Mouse (Mus musculus): ENCODE data around the gene Armc2. TPM values are rescaled to one million over a fixed set of nuclear protein-coding genes. Genes with fewer than 3 reads are reported as not detected.

Gene Armc2
- total and polyA plus RNA-seq, 2 experiments from 2014 or later: 9.1 to 11.7 TPM

DNA sequence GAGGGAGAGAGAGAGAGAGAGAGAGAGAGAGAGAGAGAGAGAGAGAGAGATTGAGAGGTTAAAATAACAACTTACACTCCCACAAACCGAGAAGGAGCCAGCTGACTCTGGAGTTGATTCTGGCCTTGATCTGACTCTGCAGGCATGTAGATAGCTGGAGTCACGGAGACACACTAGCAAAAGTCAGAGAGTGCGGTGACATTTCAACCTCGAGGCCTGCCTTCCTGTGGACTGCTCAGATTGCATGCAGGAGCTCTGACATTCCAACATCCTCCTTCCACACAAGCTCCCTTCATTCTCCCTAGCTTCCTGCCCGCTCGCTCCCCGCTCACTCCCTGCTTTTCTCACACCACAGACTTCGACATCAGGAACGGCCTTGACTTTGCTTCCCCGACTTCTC lies 20.3 kb upstream of the Armc2 start:
- no peak overlapping the region for H3K4me2 ChIP-seq (ENCODE audit: low read depth, low read length)
- no peak for TF ChIP-seq CTCF (IDR thresholded peaks at IDR 0.05; ENCODE audit: low read depth)
- WGBS: 60% methylated on average over 10 of the region's 10 CpGs
- no peaks in the 10 kb centered on the region for H3K4me1 ChIP-seq (ENCODE audit: insufficient read depth, low read length)
- no peaks in the 10 kb centered on the region for H3K36me3 ChIP-seq (ENCODE audit: insufficient read depth, low read length)
- H3K4me3 ChIP-seq (ENCODE audit: low read length): no peak overlapping the region
- H3K27me3 ChIP-seq (ENCODE audit: insufficient read depth, low read length): no peaks in the 10 kb centered on the region
- H3K9me3 ChIP-seq (ENCODE audit: low read length): no peaks in the 10 kb centered on the region
- H3K27ac ChIP-seq: no peak overlapping the region
- no peak overlapping the region for H3K9ac ChIP-seq (replicated peaks; ENCODE audit: low read length)
- ATAC-seq (no peak), DNase-seq (ENCODE audit: low spot score) (no peak)

DNA sequence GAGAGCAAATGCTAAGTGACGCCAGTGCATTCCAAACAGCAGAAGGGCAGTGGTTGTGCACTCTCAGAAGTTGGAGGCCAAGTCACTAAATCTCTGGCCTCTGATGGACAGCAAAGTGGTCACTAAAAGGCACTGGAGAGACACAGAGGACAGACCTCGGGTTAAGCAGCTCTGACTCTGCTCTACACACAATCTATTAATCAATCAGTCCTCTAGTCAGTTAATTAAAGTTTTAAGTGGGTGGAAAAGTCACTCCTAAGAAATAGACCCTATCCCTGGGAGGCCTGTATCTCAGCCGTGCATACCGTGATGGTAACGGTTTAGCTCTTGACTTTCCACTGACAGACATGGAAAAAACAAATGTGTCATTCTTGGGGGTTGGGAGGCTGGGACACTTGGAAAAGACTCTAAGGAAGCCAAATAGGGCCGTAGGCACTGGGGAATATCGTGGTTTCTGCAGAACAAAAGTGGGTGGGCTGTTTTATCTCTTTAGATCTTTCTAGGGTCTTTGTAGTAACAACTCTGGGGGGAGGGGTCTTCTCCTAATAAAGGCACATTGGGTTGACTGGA lies 19.1 kb upstream of the Armc2 start:
- no peaks in the 10 kb centered on the region for H3K27me3 ChIP-seq (ENCODE audit: insufficient read depth, low read length)
- no peak overlapping the region for H3K9ac ChIP-seq (replicated peaks; ENCODE audit: low read length)
- H3K9me3 ChIP-seq (ENCODE audit: low read length): no peaks in the 10 kb centered on the region
- H3K27ac ChIP-seq: no peak overlapping the region
- TF ChIP-seq CTCF (IDR thresholded peaks at IDR 0.05; ENCODE audit: low read depth): no peak
- ATAC-seq (no peak), DNase-seq (ENCODE audit: low spot score) (no peak)
- no peak overlapping the region for H3K4me3 ChIP-seq (ENCODE audit: low read length)
- WGBS: 39% methylated on average over 7 of the region's 7 CpGs
- H3K36me3 ChIP-seq (ENCODE audit: insufficient read depth, low read length): no peaks in the 10 kb centered on the region
- H3K4me1 ChIP-seq (ENCODE audit: insufficient read depth, low read length): no peaks in the 10 kb centered on the region
- no peak overlapping the region for H3K4me2 ChIP-seq (ENCODE audit: low read depth, low read length)

DNA sequence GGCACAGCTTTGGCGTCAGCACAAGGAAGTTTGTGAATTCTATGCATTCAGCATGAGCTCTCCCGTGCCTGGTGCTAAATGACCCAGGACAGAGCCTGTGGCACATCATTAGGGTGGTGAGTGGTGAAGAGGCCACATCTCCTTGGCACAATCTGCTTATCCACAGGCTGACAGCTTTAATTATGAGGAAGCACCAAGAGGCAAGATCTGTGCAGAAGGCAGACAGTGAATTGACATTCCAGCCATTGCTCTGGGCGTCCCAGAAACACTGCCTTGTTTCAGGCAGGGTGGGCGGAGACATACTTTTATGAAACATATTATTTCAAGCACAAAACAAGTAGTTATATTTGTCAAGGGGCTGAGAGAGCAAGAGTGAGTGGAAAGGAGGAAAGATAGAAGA lies 18.6 kb upstream of the Armc2 start:
- no peak for TF ChIP-seq CTCF (IDR thresholded peaks at IDR 0.05; ENCODE audit: low read depth)
- 40% methylated on average over 4 of the region's 4 CpGs for WGBS
- no peak overlapping the region for H3K4me2 ChIP-seq (ENCODE audit: low read depth, low read length)
- H3K27ac ChIP-seq: no peak overlapping the region
- no peaks in the 10 kb centered on the region for H3K27me3 ChIP-seq (ENCODE audit: insufficient read depth, low read length)
- no peak for ATAC-seq
- H3K9ac ChIP-seq (replicated peaks; ENCODE audit: low read length): no peak overlapping the region
- H3K4me1 ChIP-seq (ENCODE audit: insufficient read depth, low read length): no peaks in the 10 kb centered on the region
- H3K36me3 ChIP-seq (ENCODE audit: insufficient read depth, low read length): no peaks in the 10 kb centered on the region
- no peaks in the 10 kb centered on the region for H3K9me3 ChIP-seq (ENCODE audit: low read length)
- no peak overlapping the region for H3K4me3 ChIP-seq (ENCODE audit: low read length)
- DNase-seq (ENCODE audit: low spot score): no peak

DNA sequence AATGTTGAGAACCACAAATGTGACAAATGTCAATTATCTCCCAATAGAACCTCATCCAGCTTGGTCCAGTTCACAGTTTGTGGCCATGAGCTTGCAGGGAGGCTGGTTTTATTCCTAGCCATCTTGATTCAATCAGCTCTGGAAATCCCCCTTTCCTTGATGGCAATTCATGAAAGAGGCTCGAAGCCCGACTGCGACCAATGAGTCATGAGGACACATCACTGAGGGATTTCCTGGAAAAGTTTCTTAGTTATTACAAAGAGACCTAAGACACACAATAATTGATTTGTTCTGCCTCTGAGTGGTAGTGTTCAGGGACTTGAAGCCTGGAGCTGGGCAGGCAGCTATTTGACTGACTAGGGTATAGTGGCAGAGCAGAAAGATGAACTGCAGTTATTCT lies 15.3 kb upstream of the Armc2 start:
- TF ChIP-seq CTCF (IDR thresholded peaks at IDR 0.05; ENCODE audit: low read depth): no peak
- no peak for DNase-seq (ENCODE audit: low spot score)
- 49% methylated on average over 3 of the region's 3 CpGs for WGBS

DNA sequence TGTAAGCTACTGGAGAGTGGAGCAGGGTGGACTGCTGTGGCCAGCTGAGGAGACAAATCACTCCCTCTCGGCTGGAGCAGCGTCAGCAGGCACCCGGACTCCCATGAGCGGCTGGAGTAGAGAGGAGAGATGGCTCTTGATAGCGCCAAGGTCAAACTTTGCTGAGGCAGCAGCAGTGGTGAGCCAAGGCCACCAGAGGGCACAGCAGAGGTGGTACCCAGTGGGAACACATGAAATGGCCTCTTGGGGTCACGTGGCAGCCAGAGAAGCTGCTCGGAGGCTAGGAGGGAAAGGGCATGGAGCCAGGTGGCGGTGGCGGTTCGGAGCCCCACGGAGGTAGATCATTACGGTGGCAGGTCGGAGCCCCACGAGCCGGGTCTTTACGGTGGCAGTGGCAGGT lies 12.8 kb upstream of the Armc2 start:
- WGBS: 13% methylated on average over 16 of the region's 16 CpGs
- peak; percentile 76 for ATAC-seq
- peak overlapping the region; percentile 40 for H3K4me2 ChIP-seq (ENCODE audit: low read depth, low read length)

More for the DNA sequence above, 15.3 kb upstream of the Armc2 start:
- no peak overlapping the region for H3K4me3 ChIP-seq (ENCODE audit: low read length)
- no peak overlapping the region for H3K27ac ChIP-seq
- no peaks in the 10 kb centered on the region for H3K36me3 ChIP-seq (ENCODE audit: insufficient read depth, low read length)
- no peaks in the 10 kb centered on the region for H3K9me3 ChIP-seq (ENCODE audit: low read length)
- H3K9ac ChIP-seq (replicated peaks; ENCODE audit: low read length): no peak overlapping the region
- no peaks in the 10 kb centered on the region for H3K4me1 ChIP-seq (ENCODE audit: insufficient read depth, low read length)
- H3K27me3 ChIP-seq (ENCODE audit: insufficient read depth, low read length): no peaks in the 10 kb centered on the region
- no peak overlapping the region for H3K4me2 ChIP-seq (ENCODE audit: low read depth, low read length)
- ATAC-seq: no peak

DNA sequence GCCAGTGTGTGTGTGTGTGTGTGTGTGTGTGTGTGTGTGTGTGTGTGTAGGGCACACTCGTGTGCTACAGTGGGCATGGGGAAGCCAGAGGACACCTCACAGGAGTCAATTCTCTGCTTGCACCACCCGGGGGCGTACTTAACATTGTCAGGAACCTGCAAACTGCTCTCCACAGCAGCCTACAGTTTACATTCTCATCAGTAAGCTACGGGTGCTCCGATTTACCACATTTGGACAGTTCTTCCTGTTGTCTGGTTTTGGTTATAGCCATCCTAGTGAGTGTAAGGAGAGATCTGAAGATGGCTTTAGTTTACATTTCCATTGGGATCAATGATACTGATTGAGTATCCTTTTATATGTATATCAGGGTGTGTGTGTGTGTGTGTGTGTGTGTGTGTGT lies 11.3 kb upstream of the Armc2 start:
- Histone ChIP-seq H3K9me3 (ENCODE audit: low read length) (no peaks in the 10 kb centered on the region), H3K4me3 (ENCODE audit: low read length) (no peak overlapping the region), H3K27ac (no peak overlapping the region), H3K27me3 (ENCODE audit: insufficient read depth, low read length) (no peaks in the 10 kb centered on the region), H3K9ac (replicated peaks; ENCODE audit: low read length) (no peak overlapping the region), H3K36me3 (ENCODE audit: insufficient read depth, low read length) (no peaks in the 10 kb centered on the region), H3K4me2 (ENCODE audit: low read depth, low read length) (no peak overlapping the region), H3K4me1 (ENCODE audit: insufficient read depth, low read length) (no peaks in the 10 kb centered on the region)
- DNase-seq (ENCODE audit: low spot score) (no peak), ATAC-seq (no peak)
- WGBS: 72% methylated on average over 5 of the region's 5 CpGs
- TF ChIP-seq CTCF (IDR thresholded peaks at IDR 0.05; ENCODE audit: low read depth): peak; percentile 16; the same call in 1 of the 2 replicates

More for the DNA sequence above, 12.8 kb upstream of the Armc2 start:
- TF ChIP-seq CTCF (IDR thresholded peaks at IDR 0.05; ENCODE audit: low read depth): peak; percentile 88
- no peak overlapping the region for H3K9ac ChIP-seq (replicated peaks; ENCODE audit: low read length)
- no peaks in the 10 kb centered on the region for H3K36me3 ChIP-seq (ENCODE audit: insufficient read depth, low read length)
- no peak overlapping the region for H3K4me3 ChIP-seq (ENCODE audit: low read length)
- peak; percentile 82 for DNase-seq (ENCODE audit: low spot score)
- H3K27ac ChIP-seq: no peak overlapping the region
- H3K4me1 ChIP-seq (ENCODE audit: insufficient read depth, low read length): no peaks in the 10 kb centered on the region
- no peaks in the 10 kb centered on the region for H3K27me3 ChIP-seq (ENCODE audit: insufficient read depth, low read length)
- no peaks in the 10 kb centered on the region for H3K9me3 ChIP-seq (ENCODE audit: low read length)

DNA sequence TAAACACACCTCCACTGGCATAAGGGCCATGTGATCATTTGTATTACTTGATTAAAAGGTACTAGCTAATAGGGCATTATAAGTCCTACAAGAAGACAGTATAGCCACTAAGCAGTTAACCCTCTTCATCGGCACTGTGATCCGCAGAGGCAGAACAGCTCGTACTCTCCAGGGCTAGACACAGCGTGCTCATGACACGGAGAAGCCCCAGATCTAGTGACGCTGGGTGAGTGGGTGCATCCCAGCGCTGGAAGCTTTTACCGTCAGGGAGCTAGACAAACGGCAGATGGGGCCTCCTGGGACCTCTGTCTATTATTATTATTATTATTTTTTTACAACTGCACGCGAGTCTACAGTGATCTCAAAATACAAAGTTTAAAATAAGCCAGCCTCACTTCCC lies 9.1 kb upstream of the Armc2 start:
- Histone ChIP-seq H3K36me3 (ENCODE audit: insufficient read depth, low read length) (no peaks in the 10 kb centered on the region), H3K27ac (no peak overlapping the region), H3K27me3 (ENCODE audit: insufficient read depth, low read length) (no peaks in the 10 kb centered on the region), H3K9me3 (ENCODE audit: low read length) (no peaks in the 10 kb centered on the region), H3K4me1 (ENCODE audit: insufficient read depth, low read length) (no peaks in the 10 kb centered on the region), H3K9ac (replicated peaks; ENCODE audit: low read length) (no peak overlapping the region), H3K4me2 (ENCODE audit: low read depth, low read length) (0 out of 2 replicates have a peak overlapping the region, but pooled peaks have one; percentile 10), H3K4me3 (ENCODE audit: low read length) (no peak overlapping the region)
- no peak for TF ChIP-seq CTCF (IDR thresholded peaks at IDR 0.05; ENCODE audit: low read depth)
- no peak for DNase-seq (ENCODE audit: low spot score)
- no peak for ATAC-seq
- 62% methylated on average over 11 of the region's 11 CpGs for WGBS

Measured in hindbrain, postnatal 0 days (tissue).